Mouse (Mus musculus): ENCODE results near the gene Tff1. TPM values are rescaled to one million over a fixed set of nuclear protein-coding genes. Genes with fewer than 3 reads are reported as not detected.
A peak's percentile ranks its signal among the peaks of the same experiment; 100 is the strongest.

Gene Tff1
- polyA plus RNA-seq, 1 experiment from 2014 or later: not detected

DNA sequence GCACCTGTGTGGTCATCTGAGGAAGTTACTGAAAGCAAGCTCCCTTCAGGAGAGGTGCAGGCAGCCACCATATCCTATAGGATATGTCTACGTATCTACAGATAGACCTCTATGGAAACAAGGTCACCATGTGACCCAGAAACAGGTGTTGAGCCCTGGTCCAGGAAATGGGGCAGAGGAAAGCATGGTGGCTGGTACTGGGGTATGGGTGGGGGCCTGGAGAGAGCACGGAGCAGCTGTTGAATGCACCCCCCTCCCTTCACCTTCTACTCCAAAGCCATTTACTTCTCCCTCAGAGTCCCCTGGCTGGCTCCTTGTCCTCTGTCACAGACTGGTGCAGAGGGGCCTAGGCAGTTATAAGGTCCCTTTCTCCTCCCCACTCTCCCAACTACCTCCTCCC is 1.3 kb downstream of the Tff1 start:
- ATAC-seq: no peak
- no peak for DNase-seq (ENCODE audit: low spot score)
- H3K9me3 ChIP-seq (replicated peaks; ENCODE audit: control insufficient read depth, low read length): no peaks in the 10 kb centered on the region
- H3K27me3 ChIP-seq (replicated peaks; ENCODE audit: control insufficient read depth, insufficient read depth, low read length): no peaks in the 10 kb centered on the region
- no peaks in the 10 kb centered on the region for H3K4me1 ChIP-seq (ENCODE audit: control insufficient read depth, insufficient read depth, low read length)
- H3K4me3 ChIP-seq (ENCODE audit: low read depth, low read length): no peak overlapping the region
- no peak overlapping the region for H3K4me2 ChIP-seq (ENCODE audit: low read length)
- H3K36me3 ChIP-seq (ENCODE audit: control insufficient read depth, insufficient read depth, low read length): no peaks in the 10 kb centered on the region
- H3K9ac ChIP-seq (ENCODE audit: low read length): no peak overlapping the region
- 87% methylated on average over 2 of the region's 2 CpGs for whole genome bisulfite sequencing
- no peak overlapping the region for H3K27ac ChIP-seq (ENCODE audit: low read depth, low read length)

GRCm38 (mm10) chr17:31162607-31163006 is 2.5 kb downstream of the Tff1 start:
- whole genome bisulfite sequencing: 92% methylated on average over 12 of the region's 12 CpGs
- no peaks in the 10 kb centered on the region for H3K36me3 ChIP-seq (ENCODE audit: control insufficient read depth, insufficient read depth, low read length)
- no peak overlapping the region for H3K9ac ChIP-seq (ENCODE audit: low read length)
- ATAC-seq: no peak
- DNase-seq (ENCODE audit: low spot score): no peak
- no peak overlapping the region for H3K4me2 ChIP-seq (ENCODE audit: low read length)
- no peak overlapping the region for H3K4me3 ChIP-seq (ENCODE audit: low read depth, low read length)
- no peaks in the 10 kb centered on the region for H3K4me1 ChIP-seq (ENCODE audit: control insufficient read depth, insufficient read depth, low read length)
- H3K27ac ChIP-seq (ENCODE audit: low read depth, low read length): no peak overlapping the region
- no peaks in the 10 kb centered on the region for H3K9me3 ChIP-seq (replicated peaks; ENCODE audit: control insufficient read depth, low read length)
- H3K27me3 ChIP-seq (replicated peaks; ENCODE audit: control insufficient read depth, insufficient read depth, low read length): no peaks in the 10 kb centered on the region

DNA sequence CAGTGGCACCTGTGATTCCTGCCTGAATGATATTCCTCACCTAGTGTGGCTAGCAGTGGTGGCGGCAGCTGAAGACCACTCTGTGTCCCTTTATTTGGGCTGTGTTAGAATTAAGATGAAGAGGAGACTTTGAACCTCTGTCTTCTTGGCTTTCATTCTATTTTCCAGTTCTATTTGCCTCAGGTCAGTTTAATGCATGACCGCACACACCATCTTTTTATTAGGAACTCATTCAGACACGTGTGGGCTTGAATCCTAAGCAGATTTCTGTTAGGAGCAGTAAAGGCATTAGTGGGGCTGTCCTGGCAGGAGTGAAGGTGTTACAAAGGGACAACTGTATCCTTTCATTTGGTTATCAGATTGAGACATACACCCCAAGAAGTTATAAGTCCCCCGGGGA is 4.8 kb downstream of the Tff1 start:
- H3K4me3 ChIP-seq (ENCODE audit: low read depth, low read length): no peak overlapping the region
- no peaks in the 10 kb centered on the region for H3K36me3 ChIP-seq (ENCODE audit: control insufficient read depth, insufficient read depth, low read length)
- ATAC-seq (no peak), DNase-seq (ENCODE audit: low spot score) (no peak)
- H3K9me3 ChIP-seq (replicated peaks; ENCODE audit: control insufficient read depth, low read length): no peaks in the 10 kb centered on the region
- H3K27ac ChIP-seq (ENCODE audit: low read depth, low read length): no peak overlapping the region
- WGBS: 64% methylated on average over 4 of the region's 4 CpGs
- H3K4me1 ChIP-seq (ENCODE audit: control insufficient read depth, insufficient read depth, low read length): no peaks in the 10 kb centered on the region
- H3K27me3 ChIP-seq (replicated peaks; ENCODE audit: control insufficient read depth, insufficient read depth, low read length): no peaks in the 10 kb centered on the region
- H3K9ac ChIP-seq (ENCODE audit: low read length): no peak overlapping the region
- no peak overlapping the region for H3K4me2 ChIP-seq (ENCODE audit: low read length)

- DNase-seq (ENCODE audit: low spot score): no peak
- no peak overlapping the region for H3K9ac ChIP-seq (ENCODE audit: low read length)
- no peaks in the 10 kb centered on the region for H3K27me3 ChIP-seq (replicated peaks; ENCODE audit: control insufficient read depth, insufficient read depth, low read length)
- ATAC-seq: no peak
- H3K27ac ChIP-seq (ENCODE audit: low read depth, low read length): no peak overlapping the region
- H3K4me2 ChIP-seq (ENCODE audit: low read length): no peak overlapping the region
- 72% methylated on average over 6 of the region's 6 CpGs for WGBS
- H3K9me3 ChIP-seq (replicated peaks; ENCODE audit: control insufficient read depth, low read length): no peaks in the 10 kb centered on the region
- no peaks in the 10 kb centered on the region for H3K4me1 ChIP-seq (ENCODE audit: control insufficient read depth, insufficient read depth, low read length)
- H3K36me3 ChIP-seq (ENCODE audit: control insufficient read depth, insufficient read depth, low read length): no peaks in the 10 kb centered on the region
- no peak overlapping the region for H3K4me3 ChIP-seq (ENCODE audit: low read depth, low read length)
Measured at GRCm38 (mm10) chr17:31157921-31158320, 7.2 kb downstream of the Tff1 start.

- no peak for ATAC-seq
- H3K4me2 ChIP-seq (ENCODE audit: low read length): no peak overlapping the region
- 89% methylated on average over 8 of the region's 8 CpGs for WGBS
- no peak overlapping the region for H3K9ac ChIP-seq (ENCODE audit: low read length)
- no peaks in the 10 kb centered on the region for H3K27me3 ChIP-seq (replicated peaks; ENCODE audit: control insufficient read depth, insufficient read depth, low read length)
- H3K4me1 ChIP-seq (ENCODE audit: control insufficient read depth, insufficient read depth, low read length): no peaks in the 10 kb centered on the region
- no peak overlapping the region for H3K4me3 ChIP-seq (ENCODE audit: low read depth, low read length)
- no peak for DNase-seq (ENCODE audit: low spot score)
- H3K27ac ChIP-seq (ENCODE audit: low read depth, low read length): no peak overlapping the region
- no peaks in the 10 kb centered on the region for H3K36me3 ChIP-seq (ENCODE audit: control insufficient read depth, insufficient read depth, low read length)
- H3K9me3 ChIP-seq (replicated peaks; ENCODE audit: control insufficient read depth, low read length): no peaks in the 10 kb centered on the region
Measured at GRCm38 (mm10) chr17:31153785-31154184, 11.3 kb downstream of the Tff1 start.

GRCm38 (mm10) chr17:31152966-31153499 is 12.0 kb downstream of the Tff1 start:
- no peak overlapping the region for H3K4me3 ChIP-seq (ENCODE audit: low read depth, low read length)
- no peaks in the 10 kb centered on the region for H3K4me1 ChIP-seq (ENCODE audit: control insufficient read depth, insufficient read depth, low read length)
- H3K27me3 ChIP-seq (replicated peaks; ENCODE audit: control insufficient read depth, insufficient read depth, low read length): no peaks in the 10 kb centered on the region
- DNase-seq (ENCODE audit: low spot score): no peak
- no peak overlapping the region for H3K9ac ChIP-seq (ENCODE audit: low read length)
- no peak overlapping the region for H3K4me2 ChIP-seq (ENCODE audit: low read length)
- H3K27ac ChIP-seq (ENCODE audit: low read depth, low read length): no peak overlapping the region
- no peaks in the 10 kb centered on the region for H3K9me3 ChIP-seq (replicated peaks; ENCODE audit: control insufficient read depth, low read length)
- no peak for ATAC-seq
- 85% methylated on average over 9 of the region's 9 CpGs for WGBS
- H3K36me3 ChIP-seq (ENCODE audit: control insufficient read depth, insufficient read depth, low read length): no peaks in the 10 kb centered on the region

DNA sequence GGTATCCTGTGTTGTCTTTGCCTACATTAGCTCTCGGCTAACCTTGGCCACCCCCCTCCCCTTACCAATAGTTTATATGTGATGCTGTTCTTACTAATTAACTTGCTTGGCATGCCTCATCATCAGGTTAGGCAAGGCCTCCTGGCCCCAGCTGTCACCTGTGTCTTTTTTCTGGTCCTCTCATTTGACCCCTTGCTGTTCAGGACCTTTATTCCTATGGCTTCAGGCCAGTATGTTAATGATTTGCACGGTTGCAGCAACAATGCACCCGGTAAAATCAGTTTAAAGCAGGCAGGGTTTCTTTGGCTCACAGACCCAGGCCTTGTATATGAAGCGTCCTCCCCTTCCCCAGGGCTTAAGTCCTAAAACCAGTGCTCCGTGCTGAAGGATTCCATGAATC is 12.6 kb downstream of the Tff1 start:
- no peak overlapping the region for H3K4me2 ChIP-seq (ENCODE audit: low read length)
- H3K4me3 ChIP-seq (ENCODE audit: low read depth, low read length): no peak overlapping the region
- H3K36me3 ChIP-seq (ENCODE audit: control insufficient read depth, insufficient read depth, low read length): no peaks in the 10 kb centered on the region
- no peak overlapping the region for H3K27ac ChIP-seq (ENCODE audit: low read depth, low read length)
- H3K9ac ChIP-seq (ENCODE audit: low read length): no peak overlapping the region
- H3K27me3 ChIP-seq (replicated peaks; ENCODE audit: control insufficient read depth, insufficient read depth, low read length): no peaks in the 10 kb centered on the region
- no peaks in the 10 kb centered on the region for H3K9me3 ChIP-seq (replicated peaks; ENCODE audit: control insufficient read depth, low read length)
- 34% methylated on average over 5 of the region's 5 CpGs for WGBS
- no peak for DNase-seq (ENCODE audit: low spot score)
- ATAC-seq: no peak
- H3K4me1 ChIP-seq (ENCODE audit: control insufficient read depth, insufficient read depth, low read length): no peaks in the 10 kb centered on the region

DNA sequence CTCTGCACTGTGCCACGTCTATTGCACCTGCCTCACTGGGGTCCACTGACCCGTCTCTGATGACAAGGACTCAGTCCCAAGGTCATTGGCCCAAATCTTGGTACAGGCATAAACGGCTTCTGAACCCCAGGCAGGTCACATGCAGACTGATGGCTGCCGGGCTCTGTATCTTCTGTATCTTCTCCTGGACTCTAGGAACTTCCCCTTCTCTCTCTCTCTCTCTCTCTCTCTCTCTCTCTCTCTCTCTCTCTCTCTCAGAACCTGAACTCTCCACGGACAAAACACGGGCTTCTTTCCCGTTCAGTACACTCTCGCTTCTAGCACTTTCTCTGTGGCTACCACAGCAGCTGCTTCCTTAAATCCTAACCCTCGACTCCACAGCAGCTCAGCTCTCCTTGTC is 19.1 kb downstream of the Tff1 start:
- 85% methylated on average over 9 of the region's 9 CpGs for WGBS
- Histone ChIP-seq H3K4me3 (ENCODE audit: low read depth, low read length) (no peak overlapping the region), H3K36me3 (ENCODE audit: control insufficient read depth, insufficient read depth, low read length) (no peaks in the 10 kb centered on the region), H3K9me3 (replicated peaks; ENCODE audit: control insufficient read depth, low read length) (no peaks in the 10 kb centered on the region), H3K4me2 (ENCODE audit: low read length) (no peak overlapping the region), H3K27ac (ENCODE audit: low read depth, low read length) (no peak overlapping the region), H3K27me3 (replicated peaks; ENCODE audit: control insufficient read depth, insufficient read depth, low read length) (no peaks in the 10 kb centered on the region), H3K4me1 (ENCODE audit: control insufficient read depth, insufficient read depth, low read length) (no peaks in the 10 kb centered on the region), H3K9ac (ENCODE audit: low read length) (no peak overlapping the region)
- no peak for ATAC-seq
- no peak for DNase-seq (ENCODE audit: low spot score)

- Histone ChIP-seq H3K36me3 (ENCODE audit: control insufficient read depth, insufficient read depth, low read length) (no peaks in the 10 kb centered on the region), H3K9ac (ENCODE audit: low read length) (no peak within 1 kb of the TSS), H3K4me1 (ENCODE audit: control insufficient read depth, insufficient read depth, low read length) (no peaks in the 10 kb centered on the region), H3K4me3 (ENCODE audit: low read depth, low read length) (no peak within 1 kb of the TSS), H3K9me3 (replicated peaks; ENCODE audit: control insufficient read depth, low read length) (no peaks in the 10 kb centered on the region), H3K4me2 (ENCODE audit: low read length) (no peak within 1 kb of the TSS), H3K27ac (ENCODE audit: low read depth, low read length) (no peak within 1 kb of the TSS), H3K27me3 (replicated peaks; ENCODE audit: control insufficient read depth, insufficient read depth, low read length) (no peaks in the 10 kb centered on the region)
- WGBS: 66% methylated on average over 15 of the region's 15 CpGs
- no peak for ATAC-seq
- peak; percentile 50 for DNase-seq (ENCODE audit: low spot score)
Measured at GRCm38 (mm10) chr17:31144040-31145037, 20.7 kb downstream of the Tff1 start, which contains the start of gene Tff2. TSS of gene Tff2 (minus strand) at chr17:31144282.
